Mouse (Mus musculus) liver, postnatal 0 days (tissue): ENCODE results near the gene Gm49361.

Experiments used
- CTCF ChIP-seq: sonication (generic); IDR thresholded peaks from 2 replicates; pipeline ENCODE4 v1.5.1; 2016; ENCODE audit warnings: antibody characterized with exemption, low read depth
- EP300 ChIP-seq: IDR thresholded peaks from 2 replicates; pipeline ENCODE4 v1.6.1; 2016; ENCODE audit warnings: antibody characterized with exemption, low read depth, mild to moderate bottlenecking

DNA sequence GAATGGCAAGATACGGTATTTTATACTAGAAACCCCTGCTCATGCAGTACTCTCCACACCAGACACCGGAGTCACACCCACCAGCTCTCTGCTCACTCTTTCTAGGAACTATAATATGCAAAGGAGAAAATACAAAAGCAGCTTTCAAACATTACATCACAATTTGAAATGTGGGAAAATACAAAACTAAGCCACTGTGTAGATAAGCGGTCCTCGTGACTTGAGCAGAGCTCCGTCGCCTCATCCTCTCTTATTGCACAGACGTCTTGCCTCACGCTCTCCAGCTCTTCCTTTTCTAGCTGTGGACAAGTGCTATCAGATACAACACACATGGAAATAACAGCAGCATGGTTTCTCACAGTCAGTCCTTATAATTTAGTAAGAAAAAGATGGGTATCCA, 55.2 kb downstream of the Gm49361 start:
- TF ChIP-seq CTCF: no peak
- TF ChIP-seq EP300: no peak
